Mouse (Mus musculus): ENCODE measurements around the gene Tmem131. TPM values are rescaled to one million over a fixed set of nuclear protein-coding genes. Genes with fewer than 3 reads are reported as not detected.

Tmem131 gene
- polyA plus RNA-seq, 1 experiment from 2014 or later, result 12.2 TPM

GRCm38 (mm10) chr1:36940381-36940762 lies 3.1 kb downstream of the Tmem131 start:
- Histone ChIP-seq H3K36me3 (ENCODE audit: control insufficient read depth, insufficient read depth, low read length) (no peaks in the 10 kb centered on the region), H3K4me1 (ENCODE audit: control insufficient read depth, insufficient read depth, low read length) (peaks cover 16% of the 10 kb centered on the region), H3K27me3 (replicated peaks; ENCODE audit: control insufficient read depth, insufficient read depth, low read length) (no peaks in the 10 kb centered on the region), H3K4me3 (ENCODE audit: low read depth, low read length) (peak overlapping the region; percentile 96), H3K27ac (ENCODE audit: low read depth, low read length) (peak overlapping the region; percentile 92; the same call in 1 of the 2 replicates), H3K4me2 (ENCODE audit: low read length) (peak overlapping the region; percentile 57), H3K9me3 (replicated peaks; ENCODE audit: control insufficient read depth, low read length) (no peaks in the 10 kb centered on the region), H3K9ac (ENCODE audit: low read length) (peak overlapping the region; percentile 96)
- ATAC-seq, result no peak
- no peak for DNase-seq (ENCODE audit: low spot score)
- WGBS, result 51% methylated on average over 3 of the region's 3 CpGs

GRCm38 (mm10) chr1:36939506-36940380 lies 3.7 kb downstream of the Tmem131 start:
- WGBS, result under 1% methylated on average over 71 of the region's 79 CpGs
- H3K4me2 ChIP-seq (ENCODE audit: low read length), result peak overlapping the region; percentile 58
- H3K27ac ChIP-seq (ENCODE audit: low read depth, low read length), result peak overlapping the region; percentile 92
- peaks cover 19% of the 10 kb centered on the region for H3K4me1 ChIP-seq (ENCODE audit: control insufficient read depth, insufficient read depth, low read length)
- peak overlapping the region; percentile 96 for H3K9ac ChIP-seq (ENCODE audit: low read length)
- peak; percentile 97 for DNase-seq (ENCODE audit: low spot score)
- H3K27me3 ChIP-seq (replicated peaks; ENCODE audit: control insufficient read depth, insufficient read depth, low read length), result no peaks in the 10 kb centered on the region
- peak; percentile 98 for ATAC-seq
- no peaks in the 10 kb centered on the region for H3K36me3 ChIP-seq (ENCODE audit: control insufficient read depth, insufficient read depth, low read length)
- peak overlapping the region; percentile 96 for H3K4me3 ChIP-seq (ENCODE audit: low read depth, low read length)
- H3K9me3 ChIP-seq (replicated peaks; ENCODE audit: control insufficient read depth, low read length), result no peaks in the 10 kb centered on the region

DNA sequence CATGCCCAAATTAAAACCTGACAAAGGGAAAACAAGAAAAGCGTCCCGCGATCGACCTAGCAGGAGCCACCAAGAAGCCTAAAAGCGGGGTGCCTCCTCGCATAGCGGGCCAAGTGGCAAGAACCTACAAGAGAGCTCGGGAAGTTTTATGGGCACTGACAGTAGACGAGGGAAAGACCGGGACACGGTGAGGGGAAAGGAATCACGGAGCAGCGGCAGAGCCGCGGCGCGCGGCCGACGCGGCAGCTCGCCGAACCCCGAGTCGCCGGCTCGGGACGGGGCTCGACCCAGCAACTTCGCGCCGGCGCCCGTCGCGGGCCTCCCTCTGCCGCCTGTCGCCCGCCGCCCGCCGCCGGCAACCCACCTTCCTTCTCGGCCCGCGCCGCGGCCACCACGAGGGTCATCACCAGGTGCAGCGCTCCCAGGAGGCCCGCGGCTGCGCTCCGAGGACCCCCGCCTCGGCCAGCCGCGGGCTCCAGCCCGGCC lies 4.6 kb downstream of the Tmem131 start:
- DNase-seq (ENCODE audit: low spot score) (peak; percentile 41), ATAC-seq (no peak; the same call in 1 of the 2 replicates)
- Histone ChIP-seq H3K4me2 (ENCODE audit: low read length) (peak overlapping the region; percentile 58), H3K27ac (ENCODE audit: low read depth, low read length) (peak overlapping the region; percentile 92), H3K27me3 (replicated peaks; ENCODE audit: control insufficient read depth, insufficient read depth, low read length) (no peaks in the 10 kb centered on the region), H3K9me3 (replicated peaks; ENCODE audit: control insufficient read depth, low read length) (no peaks in the 10 kb centered on the region), H3K4me1 (ENCODE audit: control insufficient read depth, insufficient read depth, low read length) (peaks cover 20% of the 10 kb centered on the region), H3K36me3 (ENCODE audit: control insufficient read depth, insufficient read depth, low read length) (no peaks in the 10 kb centered on the region), H3K4me3 (ENCODE audit: low read depth, low read length) (peak overlapping the region; percentile 96), H3K9ac (ENCODE audit: low read length) (peak overlapping the region; percentile 96)
- 0% methylated on average over 33 of the region's 59 CpGs for WGBS

DNA sequence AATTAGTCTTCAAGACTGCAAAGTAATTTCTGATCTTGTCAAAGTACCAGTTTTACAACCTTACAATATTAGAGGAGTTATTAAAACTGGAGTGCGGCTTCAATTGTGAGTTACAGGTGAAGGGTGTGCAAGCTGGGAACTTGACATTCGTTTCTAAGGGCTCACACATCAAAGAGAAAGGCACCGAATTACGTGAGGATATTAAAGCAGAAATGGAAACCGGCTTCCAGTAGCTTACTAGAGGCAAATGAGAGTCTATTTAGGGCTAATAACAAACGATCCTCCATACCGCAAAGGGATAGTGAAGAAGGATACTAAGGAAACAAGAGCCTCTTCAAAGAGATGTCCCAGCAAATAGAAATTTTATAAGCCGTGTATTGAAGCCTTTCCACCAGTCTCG lies 5.1 kb downstream of the Tmem131 start:
- WGBS, result 3% methylated on average over 9 of the region's 9 CpGs
- Histone ChIP-seq H3K4me3 (ENCODE audit: low read depth, low read length) (peak overlapping the region; percentile 96), H3K36me3 (ENCODE audit: control insufficient read depth, insufficient read depth, low read length) (no peaks in the 10 kb centered on the region), H3K4me1 (ENCODE audit: control insufficient read depth, insufficient read depth, low read length) (peaks cover 20% of the 10 kb centered on the region), H3K27ac (ENCODE audit: low read depth, low read length) (no peak overlapping the region), H3K27me3 (replicated peaks; ENCODE audit: control insufficient read depth, insufficient read depth, low read length) (no peaks in the 10 kb centered on the region), H3K9me3 (replicated peaks; ENCODE audit: control insufficient read depth, low read length) (no peaks in the 10 kb centered on the region), H3K9ac (ENCODE audit: low read length) (peak overlapping the region; percentile 96), H3K4me2 (ENCODE audit: low read length) (peak overlapping the region; percentile 58)
- DNase-seq (ENCODE audit: low spot score) (peak; percentile 24), ATAC-seq (no peak)

DNA sequence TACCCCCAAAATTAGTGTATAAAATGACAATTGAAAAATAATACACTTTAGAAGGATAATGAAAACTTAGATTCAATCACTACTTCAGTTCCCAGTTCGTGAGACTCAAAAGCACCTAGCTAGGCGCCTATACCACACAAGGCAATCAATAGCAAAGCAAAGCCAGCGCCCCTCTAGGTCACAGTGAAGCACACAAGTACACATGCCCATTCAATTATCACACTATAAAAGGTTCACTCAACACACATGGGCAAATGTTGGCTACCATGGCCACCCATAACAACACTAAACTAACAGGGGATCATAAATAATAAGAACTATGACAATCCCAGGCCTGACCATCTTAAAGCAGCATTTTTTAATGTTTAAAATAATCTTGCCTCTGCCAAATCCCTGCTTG lies 5.8 kb downstream of the Tmem131 start:
- H3K36me3 ChIP-seq (ENCODE audit: control insufficient read depth, insufficient read depth, low read length), result no peaks in the 10 kb centered on the region

GRCm38 (mm10) chr1:36937015-36937414 lies 6.5 kb downstream of the Tmem131 start:
- Histone ChIP-seq H3K4me1 (ENCODE audit: control insufficient read depth, insufficient read depth, low read length) (peaks cover 20% of the 10 kb centered on the region), H3K36me3 (ENCODE audit: control insufficient read depth, insufficient read depth, low read length) (no peaks in the 10 kb centered on the region), H3K27ac (ENCODE audit: low read depth, low read length) (no peak overlapping the region), H3K4me2 (ENCODE audit: low read length) (peak overlapping the region; percentile 58), H3K9me3 (replicated peaks; ENCODE audit: control insufficient read depth, low read length) (no peaks in the 10 kb centered on the region), H3K27me3 (replicated peaks; ENCODE audit: control insufficient read depth, insufficient read depth, low read length) (no peaks in the 10 kb centered on the region), H3K4me3 (ENCODE audit: low read depth, low read length) (no peak overlapping the region), H3K9ac (ENCODE audit: low read length) (no peak overlapping the region)
- WGBS, result 88% methylated on average over 2 of the region's 2 CpGs
- DNase-seq (ENCODE audit: low spot score), result no peak
- ATAC-seq, result no peak

More for the DNA sequence above, 5.8 kb downstream of the Tmem131 start:
- Histone ChIP-seq H3K4me2 (ENCODE audit: low read length) (peak overlapping the region; percentile 58), H3K27me3 (replicated peaks; ENCODE audit: control insufficient read depth, insufficient read depth, low read length) (no peaks in the 10 kb centered on the region), H3K9ac (ENCODE audit: low read length) (peak overlapping the region; percentile 96), H3K4me3 (ENCODE audit: low read depth, low read length) (peak overlapping the region; percentile 96), H3K4me1 (ENCODE audit: control insufficient read depth, insufficient read depth, low read length) (peaks cover 20% of the 10 kb centered on the region), H3K9me3 (replicated peaks; ENCODE audit: control insufficient read depth, low read length) (no peaks in the 10 kb centered on the region), H3K27ac (ENCODE audit: low read depth, low read length) (no peak overlapping the region)
- no peak for ATAC-seq
- no peak for DNase-seq (ENCODE audit: low spot score)
- WGBS, result 17% methylated on average over 3 of the region's 3 CpGs

DNA sequence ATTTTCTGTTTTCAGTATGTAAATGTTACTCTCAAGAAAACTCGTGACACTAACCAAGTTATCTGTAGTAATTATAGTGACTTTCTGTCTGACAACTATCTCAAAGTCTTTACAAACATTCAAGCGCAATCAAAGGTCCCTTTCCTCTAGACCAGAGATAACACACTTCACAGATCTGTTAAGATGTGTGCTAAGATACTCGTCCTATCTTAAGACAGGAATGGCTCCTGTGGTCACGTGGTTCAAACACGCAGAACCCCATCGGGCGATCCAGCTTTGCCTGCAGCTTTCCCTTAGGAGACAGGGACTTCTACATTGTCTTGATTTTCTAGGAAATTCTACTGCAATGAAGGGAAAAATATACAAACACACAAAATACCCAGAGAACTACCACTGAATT lies 6.9 kb downstream of the Tmem131 start:
- DNase-seq (ENCODE audit: low spot score), result no peak
- ATAC-seq, result no peak
- no peak overlapping the region for H3K9ac ChIP-seq (ENCODE audit: low read length)
- no peak overlapping the region for H3K4me3 ChIP-seq (ENCODE audit: low read depth, low read length)
- H3K4me2 ChIP-seq (ENCODE audit: low read length), result peak overlapping the region; percentile 58; the same call in 1 of the 2 replicates
- no peaks in the 10 kb centered on the region for H3K9me3 ChIP-seq (replicated peaks; ENCODE audit: control insufficient read depth, low read length)
- no peaks in the 10 kb centered on the region for H3K27me3 ChIP-seq (replicated peaks; ENCODE audit: control insufficient read depth, insufficient read depth, low read length)
- H3K4me1 ChIP-seq (ENCODE audit: control insufficient read depth, insufficient read depth, low read length), result peaks cover 20% of the 10 kb centered on the region
- 87% methylated on average over 7 of the region's 7 CpGs for WGBS
- no peaks in the 10 kb centered on the region for H3K36me3 ChIP-seq (ENCODE audit: control insufficient read depth, insufficient read depth, low read length)
- no peak overlapping the region for H3K27ac ChIP-seq (ENCODE audit: low read depth, low read length)

- Histone ChIP-seq H3K9me3 (replicated peaks; ENCODE audit: control insufficient read depth, low read length) (no peaks in the 10 kb centered on the region), H3K36me3 (ENCODE audit: control insufficient read depth, insufficient read depth, low read length) (no peaks in the 10 kb centered on the region), H3K4me1 (ENCODE audit: control insufficient read depth, insufficient read depth, low read length) (peaks cover 15% of the 10 kb centered on the region), H3K4me3 (ENCODE audit: low read depth, low read length) (no peak overlapping the region), H3K4me2 (ENCODE audit: low read length) (no peak overlapping the region), H3K9ac (ENCODE audit: low read length) (no peak overlapping the region), H3K27me3 (replicated peaks; ENCODE audit: control insufficient read depth, insufficient read depth, low read length) (no peaks in the 10 kb centered on the region), H3K27ac (ENCODE audit: low read depth, low read length) (no peak overlapping the region)
- WGBS, result 80% methylated on average over 6 of the region's 6 CpGs
- ATAC-seq (no peak), DNase-seq (ENCODE audit: low spot score) (no peak)
Measured at GRCm38 (mm10) chr1:36934778-36935177, 8.7 kb downstream of the Tmem131 start.
